Mouse (Mus musculus) heart, postnatal 0 days (tissue): ENCODE results near the gene Resp18.

Experiments used
- CTCF ChIP-seq: IDR thresholded peaks from 2 replicates; pipeline ENCODE4 v1.5.1; 2016; ENCODE audit warnings: antibody characterized with exemption, control low read depth, low read depth
- EP300 ChIP-seq: IDR thresholded peaks from 2 replicates; pipeline ENCODE4 v1.6.1; 2016; ENCODE audit warnings: antibody characterized with exemption, low read depth

GRCm38 (mm10) chr1:75315011-75315410 lies 36.8 kb upstream of the Resp18 start:
- TF ChIP-seq EP300 = no peak
- no peak for TF ChIP-seq CTCF
